Mouse (Mus musculus): Measurements from ENCODE around the gene Chd9. TPM values are rescaled to one million over a fixed set of nuclear protein-coding genes. Genes with fewer than 3 reads are reported as not detected.

Gene Chd9
- polyA plus RNA-seq, 1 experiment from 2014 or later: 101 TPM

GRCm38 (mm10) chr8:90891872-90892578 lies 63.9 kb downstream of the Chd9 start:
- Histone ChIP-seq H3K4me3 (ENCODE audit: low read length) (no peak overlapping the region), H3K4me1 (ENCODE audit: control insufficient read depth, insufficient read depth, low read depth, low read length) (no peaks in the 10 kb centered on the region; the same call in 1 of the 2 replicates), H3K9me3 (ENCODE audit: control insufficient read depth, low read length) (no peaks in the 10 kb centered on the region), H3K36me3 (ENCODE audit: control insufficient read depth, insufficient read depth, low read length) (no peaks in the 10 kb centered on the region), H3K9ac (ENCODE audit: low read depth, low read length) (no peak overlapping the region), H3K27me3 (replicated peaks; ENCODE audit: control insufficient read depth, insufficient read depth, low read length) (no peaks in the 10 kb centered on the region), H3K27ac (ENCODE audit: low read depth, low read length) (no peak overlapping the region), H3K4me2 (ENCODE audit: low read length) (no peak overlapping the region)
- ATAC-seq: no peak
- WGBS: 90% methylated on average over 7 of the region's 8 CpGs

- no peaks in the 10 kb centered on the region for H3K36me3 ChIP-seq (ENCODE audit: control insufficient read depth, insufficient read depth, low read length)
- H3K4me1 ChIP-seq (ENCODE audit: control insufficient read depth, insufficient read depth, low read depth, low read length): no peaks in the 10 kb centered on the region; the same call in 1 of the 2 replicates
- H3K9ac ChIP-seq (ENCODE audit: low read depth, low read length): no peak overlapping the region
- H3K4me3 ChIP-seq (ENCODE audit: low read length): no peak overlapping the region
- no peaks in the 10 kb centered on the region for H3K9me3 ChIP-seq (ENCODE audit: control insufficient read depth, low read length)
- H3K27me3 ChIP-seq (replicated peaks; ENCODE audit: control insufficient read depth, insufficient read depth, low read length): no peaks in the 10 kb centered on the region
- ATAC-seq: no peak
- 86% methylated on average over 5 of the region's 5 CpGs for WGBS
- H3K4me2 ChIP-seq (ENCODE audit: low read length): no peak overlapping the region
- H3K27ac ChIP-seq (ENCODE audit: low read depth, low read length): no peak overlapping the region
Measured at GRCm38 (mm10) chr8:90892579-90892919, 64.4 kb downstream of the Chd9 start.

- no peak for ATAC-seq
- H3K4me2 ChIP-seq (ENCODE audit: low read length): no peak overlapping the region
- no peak overlapping the region for H3K9ac ChIP-seq (ENCODE audit: low read depth, low read length)
- no peaks in the 10 kb centered on the region for H3K27me3 ChIP-seq (replicated peaks; ENCODE audit: control insufficient read depth, insufficient read depth, low read length)
- no peaks in the 10 kb centered on the region for H3K36me3 ChIP-seq (ENCODE audit: control insufficient read depth, insufficient read depth, low read length)
- no peak overlapping the region for H3K4me3 ChIP-seq (ENCODE audit: low read length)
- WGBS: 60% methylated on average over 14 of the region's 14 CpGs
- no peak overlapping the region for H3K27ac ChIP-seq (ENCODE audit: low read depth, low read length)
- no peaks in the 10 kb centered on the region; the same call in 1 of the 2 replicates for H3K4me1 ChIP-seq (ENCODE audit: control insufficient read depth, insufficient read depth, low read depth, low read length)
- no peaks in the 10 kb centered on the region for H3K9me3 ChIP-seq (ENCODE audit: control insufficient read depth, low read length)
Measured at GRCm38 (mm10) chr8:90894231-90894914, 66.2 kb downstream of the Chd9 start.

- ATAC-seq: no peak
- no peak overlapping the region for H3K9ac ChIP-seq (ENCODE audit: low read depth, low read length)
- no peaks in the 10 kb centered on the region; the same call in 1 of the 2 replicates for H3K4me1 ChIP-seq (ENCODE audit: control insufficient read depth, insufficient read depth, low read depth, low read length)
- no peaks in the 10 kb centered on the region for H3K27me3 ChIP-seq (replicated peaks; ENCODE audit: control insufficient read depth, insufficient read depth, low read length)
- no peaks in the 10 kb centered on the region for H3K36me3 ChIP-seq (ENCODE audit: control insufficient read depth, insufficient read depth, low read length)
- H3K27ac ChIP-seq (ENCODE audit: low read depth, low read length): no peak overlapping the region
- no peaks in the 10 kb centered on the region for H3K9me3 ChIP-seq (ENCODE audit: control insufficient read depth, low read length)
- H3K4me2 ChIP-seq (ENCODE audit: low read length): no peak overlapping the region
- no peak overlapping the region for H3K4me3 ChIP-seq (ENCODE audit: low read length)
- WGBS: 54% methylated on average over 5 of the region's 5 CpGs
Measured at GRCm38 (mm10) chr8:90897343-90897742, 69.2 kb downstream of the Chd9 start.

- Histone ChIP-seq H3K9ac (ENCODE audit: low read depth, low read length) (no peak overlapping the region), H3K4me2 (ENCODE audit: low read length) (no peak overlapping the region), H3K36me3 (ENCODE audit: control insufficient read depth, insufficient read depth, low read length) (no peaks in the 10 kb centered on the region), H3K4me3 (ENCODE audit: low read length) (no peak overlapping the region), H3K4me1 (ENCODE audit: control insufficient read depth, insufficient read depth, low read depth, low read length) (no peaks in the 10 kb centered on the region; the same call in 1 of the 2 replicates), H3K27me3 (replicated peaks; ENCODE audit: control insufficient read depth, insufficient read depth, low read length) (no peaks in the 10 kb centered on the region), H3K27ac (ENCODE audit: low read depth, low read length) (no peak overlapping the region), H3K9me3 (ENCODE audit: control insufficient read depth, low read length) (no peaks in the 10 kb centered on the region)
- WGBS: 49% methylated on average over 6 of the region's 6 CpGs
- no peak for ATAC-seq
Measured at GRCm38 (mm10) chr8:90898578-90898977, 70.4 kb downstream of the Chd9 start.

GRCm38 (mm10) chr8:90902002-90902401 lies 73.8 kb downstream of the Chd9 start:
- no peaks in the 10 kb centered on the region for H3K4me1 ChIP-seq (ENCODE audit: control insufficient read depth, insufficient read depth, low read depth, low read length)
- WGBS: 85% methylated on average over 2 of the region's 2 CpGs

GRCm38 (mm10) chr8:90904171-90904706 lies 76.1 kb downstream of the Chd9 start:
- ATAC-seq: no peak
- Histone ChIP-seq H3K9ac (ENCODE audit: low read depth, low read length) (no peak overlapping the region), H3K27me3 (replicated peaks; ENCODE audit: control insufficient read depth, insufficient read depth, low read length) (no peaks in the 10 kb centered on the region), H3K27ac (ENCODE audit: low read depth, low read length) (no peak overlapping the region), H3K4me1 (ENCODE audit: control insufficient read depth, insufficient read depth, low read depth, low read length) (peaks cover 2% of the 10 kb centered on the region; the same call in 1 of the 2 replicates), H3K36me3 (ENCODE audit: control insufficient read depth, insufficient read depth, low read length) (no peaks in the 10 kb centered on the region), H3K4me2 (ENCODE audit: low read length) (no peak overlapping the region), H3K4me3 (ENCODE audit: low read length) (no peak overlapping the region), H3K9me3 (ENCODE audit: control insufficient read depth, low read length) (no peaks in the 10 kb centered on the region)
- WGBS: 64% methylated on average over 2 of the region's 2 CpGs

More at GRCm38 (mm10) chr8:90902002-90902401, 73.8 kb downstream of the Chd9 start:
- Histone ChIP-seq H3K9ac (ENCODE audit: low read depth, low read length) (no peak overlapping the region), H3K27ac (ENCODE audit: low read depth, low read length) (no peak overlapping the region), H3K4me2 (ENCODE audit: low read length) (no peak overlapping the region), H3K36me3 (ENCODE audit: control insufficient read depth, insufficient read depth, low read length) (no peaks in the 10 kb centered on the region), H3K4me3 (ENCODE audit: low read length) (no peak overlapping the region), H3K9me3 (ENCODE audit: control insufficient read depth, low read length) (no peaks in the 10 kb centered on the region), H3K27me3 (replicated peaks; ENCODE audit: control insufficient read depth, insufficient read depth, low read length) (no peaks in the 10 kb centered on the region)
- ATAC-seq: no peak

GRCm38 (mm10) chr8:90906922-90907321 lies 78.8 kb downstream of the Chd9 start:
- H3K36me3 ChIP-seq (ENCODE audit: control insufficient read depth, insufficient read depth, low read length): no peaks in the 10 kb centered on the region
- no peaks in the 10 kb centered on the region for H3K9me3 ChIP-seq (ENCODE audit: control insufficient read depth, low read length)
- H3K4me2 ChIP-seq (ENCODE audit: low read length): peak overlapping the region; percentile 68
- no peak for ATAC-seq
- no peak overlapping the region; the same call in 1 of the 2 replicates for H3K4me3 ChIP-seq (ENCODE audit: low read length)
- H3K27me3 ChIP-seq (replicated peaks; ENCODE audit: control insufficient read depth, insufficient read depth, low read length): no peaks in the 10 kb centered on the region
- H3K4me1 ChIP-seq (ENCODE audit: control insufficient read depth, insufficient read depth, low read depth, low read length): peaks cover 5% of the 10 kb centered on the region; the same call in 1 of the 2 replicates
- H3K9ac ChIP-seq (ENCODE audit: low read depth, low read length): no peak overlapping the region
- no peak overlapping the region for H3K27ac ChIP-seq (ENCODE audit: low read depth, low read length)
- WGBS: 92% methylated on average over 4 of the region's 4 CpGs

GRCm38 (mm10) chr8:90907516-90907847 lies 79.3 kb downstream of the Chd9 start:
- Histone ChIP-seq H3K27ac (ENCODE audit: low read depth, low read length) (peak overlapping the region; percentile 88), H3K4me3 (ENCODE audit: low read length) (peak overlapping the region; percentile 79), H3K4me1 (ENCODE audit: control insufficient read depth, insufficient read depth, low read depth, low read length) (peaks cover 5% of the 10 kb centered on the region; the same call in 1 of the 2 replicates), H3K4me2 (ENCODE audit: low read length) (peak overlapping the region; percentile 68), H3K9me3 (ENCODE audit: control insufficient read depth, low read length) (no peaks in the 10 kb centered on the region), H3K36me3 (ENCODE audit: control insufficient read depth, insufficient read depth, low read length) (no peaks in the 10 kb centered on the region), H3K27me3 (replicated peaks; ENCODE audit: control insufficient read depth, insufficient read depth, low read length) (no peaks in the 10 kb centered on the region), H3K9ac (ENCODE audit: low read depth, low read length) (peak overlapping the region; percentile 81)
- no peak for ATAC-seq
- WGBS: 24% methylated on average over 10 of the region's 10 CpGs
